In the genomic region with DNA sequence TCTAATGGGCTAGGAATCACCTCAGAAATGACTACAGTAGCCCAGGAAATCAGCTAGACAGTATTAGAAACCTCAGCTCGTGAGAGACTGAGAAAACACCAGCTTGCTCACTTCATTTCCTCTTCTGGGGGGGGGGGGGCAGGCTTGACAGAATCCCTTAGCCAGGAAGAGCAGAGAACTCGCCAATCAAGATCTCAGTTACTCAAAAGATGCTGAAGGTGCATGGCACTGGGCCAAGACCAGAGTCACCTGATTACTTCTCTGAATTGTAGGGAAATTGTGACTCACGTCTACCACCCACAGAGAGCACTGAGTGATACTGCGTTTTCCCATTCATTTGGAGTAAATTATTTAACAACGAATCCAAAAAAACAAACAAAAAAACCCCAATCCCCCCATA, we compare ENCODE assay signal across 8 mouse cellular contexts.
DNase-seq lines count a peak whose midpoint lies in the region; ATAC-seq lines count a peak whose summit lies in the region.

No protein-coding gene starts in this region.

- ATAC-seq in frontal cortex, adult (ENCODE audit: low TSS enrichment) = no peak
- no peak for ATAC-seq in cerebellum, adult (ENCODE audit: insufficient number of reproducible peaks, low FRiP score, low TSS enrichment)

- peak; percentile 44 to 52 for DNase-seq in frontal cortex, postnatal 10 days (ENCODE audit: low spot score in 2 of 2)
- peak; percentile 10 to 37 for DNase-seq in thymus, adult 18-20 months
- no peak for DNase-seq in thymus, postnatal 10 days (ENCODE audit: low spot score in 2 of 2)
- peak; percentile 41 for DNase-seq in kidney, postnatal 14 days
- peak; percentile 37 for DNase-seq in thymus, postnatal 25 days
- no peak for DNase-seq in cerebellum, adult 8-10 months

Comparison
In these comparisons a context has a peak if more than half of its experiments do, and no peak if none do; other contexts are left out.
1. DNase-seq: peak in frontal cortex, postnatal 10 days (2 of 2), thymus, adult 18-20 months (2 of 2), kidney, postnatal 14 days (single experiment) and thymus, postnatal 25 days (single experiment); none in thymus, postnatal 10 days (0 of 2) and cerebellum, adult 8-10 months (single experiment).